Mouse (Mus musculus): ENCODE data around the gene Trarg1.

- TF ChIP-seq CTCF (IDR thresholded peaks at IDR 0.05; ENCODE audit: low read depth, low read length) (no peak), POLR2A (IDR thresholded peaks at IDR 0.05; ENCODE audit: insufficient read depth, low read length) (no peak)
Observed at GRCm38 (mm10) chr11:76640231-76640630, 39.4 kb upstream of the Trarg1 start.

Measured in ES-Bruce4 (cell line).